ENCODE assay signal across 8 mouse cellular contexts in the genomic region with DNA sequence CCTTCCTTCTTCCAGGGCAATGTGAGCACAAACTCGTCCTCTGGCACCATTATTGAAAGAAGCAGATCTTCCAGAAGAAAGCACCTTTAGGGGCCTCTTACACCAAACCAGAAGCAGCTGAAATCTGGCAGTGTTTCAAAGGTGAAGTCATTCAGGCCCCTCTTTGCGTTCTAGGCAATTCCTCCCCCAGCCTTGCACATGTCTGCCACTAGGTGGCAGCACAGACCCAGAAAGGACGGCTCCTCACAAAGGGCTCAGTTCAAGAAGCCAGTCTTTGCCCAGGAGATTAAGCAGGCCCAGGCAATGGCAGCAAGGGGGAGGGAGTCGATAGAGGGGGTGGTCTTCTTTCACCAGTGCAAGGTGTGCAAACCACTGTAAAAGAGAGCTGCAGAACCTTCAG. TPM values are rescaled to one million over a fixed set of nuclear protein-coding genes. Genes with fewer than 3 reads are reported as not detected.
DNase-seq lines count a peak whose midpoint lies in the region; ATAC-seq lines count a peak whose summit lies in the region.

No protein-coding gene starts in this region.

- peak overlapping the region; percentile 95 for H3K27ac ChIP-seq in forebrain, embryonic 10.5 days
- 0 out of 2 replicates have a peak overlapping the region, but pooled peaks have one; percentile 45 for H3K27ac ChIP-seq in heart, embryonic 15.5 days
- H3K27ac ChIP-seq in neural tube, embryonic 15.5 days (replicated peaks) = no peak overlapping the region

- peaks cover 60% of the 10 kb centered on the region for H3K36me3 ChIP-seq in forebrain, embryonic 10.5 days (replicated peaks)
- peaks cover 17% of the 10 kb centered on the region for H3K36me3 ChIP-seq in heart, embryonic 15.5 days
- no peaks in the 10 kb centered on the region for H3K36me3 ChIP-seq in neural tube, embryonic 15.5 days

- peak overlapping the region; percentile 92 for H3K4me3 ChIP-seq in forebrain, embryonic 10.5 days
- 0 out of 2 replicates have a peak overlapping the region, but pooled peaks have one; percentile 89 for H3K4me3 ChIP-seq in heart, embryonic 15.5 days
- no peak overlapping the region for H3K4me3 ChIP-seq in neural tube, embryonic 15.5 days (replicated peaks)

- peak; percentile 92 for DNase-seq in ES-CJ7 (ENCODE audit: low read depth, low spot score)
- peak; percentile 85 for DNase-seq in c-Kit-positive CD71-negative TER-119-negative erythroid progenitor cells, embryonic 14.5 days (ENCODE audit: low read depth)
- DNase-seq in forebrain, embryonic 10.5 days (ENCODE audit: extremely low spot score, low spot score) = peak; percentile 90
- peak; percentile 83 to 85 for DNase-seq in kidney, postnatal 25 days
- peak; percentile 86 to 90 for DNase-seq in lung, adult 18-20 months
- DNase-seq in thymus, adult 18-20 months = peak; percentile 57 to 70

- no peak overlapping the region for H3K9ac ChIP-seq in heart, embryonic 15.5 days
- no peak overlapping the region for H3K9ac ChIP-seq in neural tube, embryonic 15.5 days (replicated peaks)

- no peaks in the 10 kb centered on the region; the same call in 1 of the 2 replicates for H3K27me3 ChIP-seq in forebrain, embryonic 10.5 days (ENCODE audit: poor library complexity, severe bottlenecking)
- H3K27me3 ChIP-seq in heart, embryonic 15.5 days = no peaks in the 10 kb centered on the region
- H3K27me3 ChIP-seq in neural tube, embryonic 15.5 days (replicated peaks) = peaks cover 29% of the 10 kb centered on the region; the same call in 1 of the 2 replicates

- peaks cover 89% of the 10 kb centered on the region for H3K4me1 ChIP-seq in forebrain, embryonic 10.5 days
- peaks cover 63% of the 10 kb centered on the region for H3K4me1 ChIP-seq in heart, embryonic 15.5 days (replicated peaks)
- peaks cover 48% of the 10 kb centered on the region for H3K4me1 ChIP-seq in neural tube, embryonic 15.5 days

- under 1% methylated on average over 4 of the region's 4 CpGs for WGBS in forebrain, embryonic 10.5 days
- WGBS in heart, embryonic 15.5 days = under 1% methylated on average over 4 of the region's 4 CpGs
- 0% methylated on average over 4 of the region's 4 CpGs for whole genome bisulfite sequencing in neural tube, embryonic 15.5 days

- H3K9me3 ChIP-seq in forebrain, embryonic 10.5 days = no peaks in the 10 kb centered on the region
- H3K9me3 ChIP-seq in heart, embryonic 15.5 days (replicated peaks) = no peaks in the 10 kb centered on the region
- no peaks in the 10 kb centered on the region for H3K9me3 ChIP-seq in neural tube, embryonic 15.5 days (replicated peaks)

- peak overlapping the region; percentile 92 for H3K4me2 ChIP-seq in heart, embryonic 15.5 days
- peak overlapping the region; percentile 11; the same call in 1 of the 2 replicates for H3K4me2 ChIP-seq in neural tube, embryonic 15.5 days

- ATAC-seq in heart, embryonic 15.5 days (replicated peaks; ENCODE audit: insufficient number of reproducible peaks, insufficient read depth, low FRiP score, low read depth) = no peak
- ATAC-seq in neural tube, embryonic 15.5 days (ENCODE audit: low FRiP score) = peak; percentile 43; the same call in 1 of the 2 replicates

RNA-seq across cellular contexts. Expression of gene Ccnd2, which starts 4.3 kb away (rescaled TPM):
- 997 and 1,058 TPM in 2 replicates for polyA plus RNA-seq in forebrain, embryonic 10.5 days (2016; fragmentation: Nextera tagmentation; extraction: Ambion mirVana)
- 482 and 541 TPM in 2 replicates for polyA plus RNA-seq in heart, embryonic 15.5 days (2015; fragmentation: Nextera tagmentation; extraction: Ambion mirVana)
- polyA plus RNA-seq in neural tube, embryonic 15.5 days (2015; fragmentation: Nextera tagmentation; extraction: Ambion mirVana) = 155 and 302 TPM in 2 replicates

RNA-seq across cellular contexts. Expression of gene Tigar, which starts 38.3 kb away (rescaled TPM):
- 7.1 and 7.3 TPM in 2 replicates for polyA plus RNA-seq in forebrain, embryonic 10.5 days (2016; fragmentation: Nextera tagmentation; extraction: Ambion mirVana)
- polyA plus RNA-seq in heart, embryonic 15.5 days (2015; fragmentation: Nextera tagmentation; extraction: Ambion mirVana) = 6.2 and 7.8 TPM in 2 replicates
- polyA plus RNA-seq in neural tube, embryonic 15.5 days (2015; fragmentation: Nextera tagmentation; extraction: Ambion mirVana) = 6.3 and 7.3 TPM in 2 replicates
